9 mouse cellular contexts compared by ENCODE assay signal in genomic region chr5:150157682-150158081, GRCm38 (mm10). TPM values are rescaled to one million over a fixed set of nuclear protein-coding genes. Genes with fewer than 3 reads are reported as not detected.
DNase-seq lines count a peak whose midpoint lies in the region; ATAC-seq lines count a peak whose summit lies in the region.
"Had no signal": no experiment of that assay in that cellular context is flagged by ENCODE, and none has a peak within 500 bp of the region (broad histone marks: within the 10 kb centered on the region; RNA-seq: fewer than 3 reads in every experiment).

No protein-coding gene starts in this region.

- H3K9me3 ChIP-seq in forebrain, embryonic 10.5 days: no peaks in the 10 kb centered on the region
- no peaks in the 10 kb centered on the region for H3K9me3 ChIP-seq in forebrain, embryonic 12.5 days
- H3K9me3 ChIP-seq in liver, embryonic 11.5 days (ENCODE audit: control insufficient read depth, low read length): no peaks in the 10 kb centered on the region
- no peaks in the 10 kb centered on the region for H3K9me3 ChIP-seq in limb, embryonic 10.5 days (replicated peaks)
- H3K9me3 ChIP-seq: stomach, embryonic 15.5 days had no signal

- no peak overlapping the region for H3K27ac ChIP-seq in forebrain, embryonic 10.5 days
- no peak overlapping the region for H3K27ac ChIP-seq in forebrain, embryonic 12.5 days
- no peak overlapping the region for H3K27ac ChIP-seq in liver, embryonic 11.5 days (ENCODE audit: low read depth, low read length)
- no peak overlapping the region for H3K27ac ChIP-seq in limb, embryonic 10.5 days
- H3K27ac ChIP-seq: stomach, embryonic 15.5 days had no signal

- WGBS in forebrain, embryonic 10.5 days: 50% methylated on average over 6 of the region's 6 CpGs
- WGBS in forebrain, embryonic 12.5 days: 50% methylated on average over 6 of the region's 6 CpGs
- WGBS in liver, embryonic 11.5 days: 42% methylated on average over 6 of the region's 6 CpGs
- WGBS in limb, embryonic 10.5 days: 48% methylated on average over 6 of the region's 6 CpGs

- no peak overlapping the region for H3K9ac ChIP-seq in forebrain, embryonic 12.5 days
- no peak overlapping the region for H3K9ac ChIP-seq in liver, embryonic 11.5 days (ENCODE audit: low read depth, low read length)
- H3K9ac ChIP-seq: stomach, embryonic 15.5 days had no signal

- H3K4me1 ChIP-seq in forebrain, embryonic 10.5 days: peaks cover 5% of the 10 kb centered on the region
- peaks cover 2% of the 10 kb centered on the region; the same call in 1 of the 2 replicates for H3K4me1 ChIP-seq in forebrain, embryonic 12.5 days
- no peaks in the 10 kb centered on the region for H3K4me1 ChIP-seq in liver, embryonic 11.5 days (replicated peaks; ENCODE audit: control insufficient read depth, insufficient read depth, low read length)
- peaks cover 4% of the 10 kb centered on the region; the same call in 1 of the 2 replicates for H3K4me1 ChIP-seq in limb, embryonic 10.5 days
- H3K4me1 ChIP-seq: stomach, embryonic 15.5 days had no signal

- no peaks in the 10 kb centered on the region for H3K36me3 ChIP-seq in forebrain, embryonic 10.5 days (replicated peaks)
- no peaks in the 10 kb centered on the region for H3K36me3 ChIP-seq in forebrain, embryonic 12.5 days (replicated peaks)
- no peaks in the 10 kb centered on the region for H3K36me3 ChIP-seq in liver, embryonic 11.5 days (ENCODE audit: control insufficient read depth, insufficient read depth, low read length)
- no peaks in the 10 kb centered on the region for H3K36me3 ChIP-seq in limb, embryonic 10.5 days
- H3K36me3 ChIP-seq: stomach, embryonic 15.5 days had no signal

- H3K4me3 ChIP-seq in forebrain, embryonic 10.5 days: no peak overlapping the region
- no peak overlapping the region for H3K4me3 ChIP-seq in forebrain, embryonic 12.5 days (replicated peaks)
- no peak overlapping the region for H3K4me3 ChIP-seq in liver, embryonic 11.5 days (ENCODE audit: low read depth, low read length)
- H3K4me3 ChIP-seq in limb, embryonic 10.5 days: no peak overlapping the region
- H3K4me3 ChIP-seq: stomach, embryonic 15.5 days had no signal

- H3K27me3 ChIP-seq in forebrain, embryonic 10.5 days (ENCODE audit: poor library complexity, severe bottlenecking): no peaks in the 10 kb centered on the region
- no peaks in the 10 kb centered on the region for H3K27me3 ChIP-seq in forebrain, embryonic 12.5 days
- H3K27me3 ChIP-seq in liver, embryonic 11.5 days (replicated peaks; ENCODE audit: control insufficient read depth, insufficient read depth, low read length): no peaks in the 10 kb centered on the region
- no peaks in the 10 kb centered on the region for H3K27me3 ChIP-seq in limb, embryonic 10.5 days (ENCODE audit: low read depth, poor library complexity, severe bottlenecking)
- H3K27me3 ChIP-seq: stomach, embryonic 15.5 days had no signal

- no peak for ATAC-seq in forebrain, embryonic 12.5 days (ENCODE audit: low FRiP score)
- ATAC-seq in liver, embryonic 11.5 days (replicated peaks; ENCODE audit: low FRiP score): no peak

- DNase-seq in forebrain, embryonic 10.5 days (ENCODE audit: extremely low spot score, low spot score): peak; percentile 35
- peak; percentile 51 for DNase-seq in liver
- no peak for DNase-seq in liver, embryonic 11.5 days (ENCODE audit: low spot score)
- DNase-seq in brain, adult 2 months (ENCODE audit: low read depth, low spot score): peak; percentile 72
- DNase-seq in limb, embryonic 10.5 days (ENCODE audit: low spot score): peak; percentile 57
- DNase-seq in retina, embryonic 14.5 days (ENCODE audit: low spot score): peak; percentile 46
- DNase-seq in frontal cortex, postnatal 25 days (ENCODE audit: low spot score in 2 of 2): no peak

- H3K4me2 ChIP-seq in forebrain, embryonic 12.5 days: no peak overlapping the region
- no peak overlapping the region for H3K4me2 ChIP-seq in liver, embryonic 11.5 days
- H3K4me2 ChIP-seq: stomach, embryonic 15.5 days had no signal

RNA-seq across cellular contexts. Expression of gene Fry, which starts 39.2 kb away (rescaled TPM):
- 2.3 and 4.3 TPM in 2 replicates for polyA plus RNA-seq in forebrain, embryonic 10.5 days (2016; fragmentation: Nextera tagmentation; extraction: Ambion mirVana)
- polyA plus RNA-seq in forebrain, embryonic 12.5 days (2016; fragmentation: Nextera tagmentation; extraction: Ambion mirVana): 15.2 and 18.2 TPM in 2 replicates
- 3.5 and 5.5 TPM in 2 replicates for polyA plus RNA-seq in liver, embryonic 11.5 days (2014; fragmentation: Nextera tagmentation; extraction: Ambion mirVana)
- 3.2 and 3.3 TPM in 2 replicates for polyA plus RNA-seq in limb, embryonic 10.5 days (2016; fragmentation: Nextera tagmentation; extraction: Ambion mirVana)

Comparison
In these comparisons a context has a peak if more than half of its experiments do, and no peak if none do; other contexts are left out.
1. DNase-seq: peak in forebrain, embryonic 10.5 days (single experiment), liver (single experiment), brain, adult 2 months (single experiment), limb, embryonic 10.5 days (single experiment) and retina, embryonic 14.5 days (single experiment); none in liver, embryonic 11.5 days (single experiment) and frontal cortex, postnatal 25 days (0 of 2).